Mouse (Mus musculus): Measurements from ENCODE around the gene Cst9. TPM values are rescaled to one million over a fixed set of nuclear protein-coding genes. Genes with fewer than 3 reads are reported as not detected.

Gene Cst9
- polyA plus RNA-seq, 1 experiment from 2014 or later, result 1.1 TPM

DNA sequence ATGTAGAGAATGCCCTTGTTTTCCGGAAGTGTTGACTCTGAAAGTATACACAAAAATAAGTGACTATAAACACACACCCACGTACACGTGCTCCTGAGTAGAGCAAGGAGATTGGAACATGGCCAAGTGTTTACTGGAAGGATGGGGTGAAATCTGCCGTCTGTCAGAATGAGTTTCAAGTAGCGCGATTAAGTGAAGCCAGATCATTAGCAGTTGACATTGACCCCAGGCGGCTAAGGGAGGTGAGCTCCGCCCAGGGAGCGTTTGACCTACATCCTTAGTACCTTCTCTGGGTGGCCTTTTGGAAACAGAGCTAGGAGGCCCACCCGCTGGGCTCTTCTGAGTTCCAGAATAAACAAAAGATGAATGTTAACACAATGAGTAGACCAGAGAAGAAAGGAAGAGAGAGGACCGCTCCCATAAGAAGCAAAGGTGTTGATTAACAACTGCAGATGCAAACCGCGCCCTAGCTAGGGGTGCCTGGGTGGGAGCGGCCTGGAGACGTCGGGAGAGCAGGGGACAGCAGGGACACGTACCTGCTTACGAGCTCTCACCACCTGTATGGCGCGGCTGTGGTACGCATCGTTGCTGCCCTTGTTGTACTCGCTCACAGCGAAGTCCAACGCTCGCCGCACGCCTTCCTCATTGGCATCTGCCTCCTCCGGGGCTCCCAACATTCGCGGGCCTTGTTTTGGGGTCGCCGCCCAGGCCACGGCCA lies 39.8 kb downstream of the Cst9 start:
- DNase-seq (peak; percentile 24), ATAC-seq (peak; percentile 58)
- Histone ChIP-seq H3K27me3 (ENCODE audit: insufficient read depth, low read length) (no peaks in the 10 kb centered on the region), H3K9me3 (ENCODE audit: low read length) (no peaks in the 10 kb centered on the region), H3K36me3 (replicated peaks; ENCODE audit: insufficient read depth, low read length) (peaks cover 14% of the 10 kb centered on the region), H3K4me1 (ENCODE audit: insufficient read depth) (peaks cover 28% of the 10 kb centered on the region), H3K4me2 (ENCODE audit: low read depth, low read length) (peak overlapping the region; percentile 82), H3K4me3 (ENCODE audit: low read depth, low read length) (peak overlapping the region; percentile 87), H3K27ac (ENCODE audit: low read depth) (peak overlapping the region; percentile 91), H3K9ac (replicated peaks) (peak overlapping the region; percentile 80)
- TF ChIP-seq EP300 (IDR thresholded peaks at IDR 0.05; ENCODE audit: low read depth), result no peak
- no peak for TF ChIP-seq CTCF (IDR thresholded peaks at IDR 0.05; ENCODE audit: low read depth)
- WGBS (ENCODE audit: insufficient replicate concordance), result 0% methylated on average over 34 of the region's 34 CpGs

DNA sequence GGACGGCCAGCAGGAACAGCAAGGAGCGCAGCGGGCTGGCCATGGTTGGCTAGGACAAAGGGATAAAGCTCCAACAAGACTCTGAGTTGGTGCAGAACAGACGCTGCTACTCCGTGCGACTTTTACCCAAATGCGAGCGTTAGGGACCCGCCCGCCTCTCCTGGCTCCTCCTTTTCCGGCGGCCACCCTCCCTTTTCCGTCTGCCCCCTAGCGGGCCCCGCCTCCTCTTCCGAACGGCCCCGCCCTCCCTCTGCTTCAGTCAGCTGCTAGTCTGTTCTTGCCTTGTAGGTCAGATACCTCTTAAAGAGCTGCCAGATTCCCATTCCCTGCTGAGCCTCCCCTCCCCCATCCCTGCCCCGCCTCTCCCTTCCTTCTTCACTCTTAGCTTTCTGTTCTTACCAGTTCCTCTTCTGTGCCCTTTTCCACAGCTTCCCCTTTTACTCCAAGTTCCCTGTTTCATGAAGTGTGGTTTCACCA lies 40.4 kb downstream of the Cst9 start, which contains the start of gene Cst3:
Gene Cst3 (minus strand): TSS at position 358 of the 477 bp plus-strand sequence.
- no peaks in the 10 kb centered on the region for H3K27me3 ChIP-seq (ENCODE audit: insufficient read depth, low read length)
- H3K9me3 ChIP-seq (ENCODE audit: low read length), result no peaks in the 10 kb centered on the region
- H3K4me1 ChIP-seq (ENCODE audit: insufficient read depth), result peaks cover 28% of the 10 kb centered on the region
- peak; percentile 91 for ATAC-seq
- H3K36me3 ChIP-seq (replicated peaks; ENCODE audit: insufficient read depth, low read length), result peaks cover 14% of the 10 kb centered on the region
- peak within 1 kb of the TSS; percentile 91 for H3K27ac ChIP-seq (ENCODE audit: low read depth)
- peak within 1 kb of the TSS; percentile 80 for H3K9ac ChIP-seq (replicated peaks)
- peak within 1 kb of the TSS; percentile 87 for H3K4me3 ChIP-seq (ENCODE audit: low read depth, low read length)
- peak within 1 kb of the TSS; percentile 82 for H3K4me2 ChIP-seq (ENCODE audit: low read depth, low read length)
- 0% methylated on average over 18 of the region's 19 CpGs for WGBS (ENCODE audit: insufficient replicate concordance)
- DNase-seq, result peak; percentile 93
- TF ChIP-seq EP300 (IDR thresholded peaks at IDR 0.05; ENCODE audit: low read depth) (no peak), CTCF (IDR thresholded peaks at IDR 0.05; ENCODE audit: low read depth) (peak; percentile 54)

DNA sequence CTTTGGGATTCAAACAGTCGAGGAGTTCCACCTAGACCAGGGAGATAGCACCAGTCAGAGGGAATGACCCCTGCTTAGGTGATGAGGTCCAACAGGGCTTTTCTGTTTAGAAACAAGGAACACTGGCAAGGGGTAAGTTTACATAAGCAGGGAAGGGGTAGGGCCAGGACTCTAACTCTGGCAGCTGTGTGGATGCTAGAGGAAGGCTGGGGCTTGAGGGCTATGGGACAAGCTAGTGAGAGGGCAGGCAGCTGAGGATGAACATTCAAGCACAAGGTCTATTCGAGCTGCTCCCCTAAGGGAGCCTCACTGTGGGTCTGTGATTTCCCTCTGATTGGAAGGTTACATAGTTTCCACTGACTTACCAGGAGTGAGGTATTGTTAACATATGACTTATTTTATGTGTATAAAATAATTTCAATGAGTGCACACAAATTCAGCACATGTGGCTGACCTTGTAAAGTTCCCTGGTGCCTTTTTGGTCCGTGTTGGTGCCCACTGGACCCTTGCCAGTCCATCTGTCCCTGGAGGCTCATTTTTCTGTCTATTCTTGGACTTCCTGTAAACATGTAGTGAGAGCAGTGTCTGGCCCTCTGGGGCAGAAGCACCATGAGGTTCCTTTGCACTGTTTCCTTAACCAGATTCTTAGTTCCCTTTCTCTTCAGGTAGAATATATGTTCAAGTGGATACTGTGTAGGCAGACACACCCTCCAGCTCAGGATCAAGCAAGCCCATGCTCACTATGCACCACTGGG lies 42.2 kb downstream of the Cst9 start:
- 18% methylated on average over 3 of the region's 3 CpGs for WGBS (ENCODE audit: insufficient replicate concordance)
- Histone ChIP-seq H3K9me3 (ENCODE audit: low read length) (no peaks in the 10 kb centered on the region), H3K27me3 (ENCODE audit: insufficient read depth, low read length) (no peaks in the 10 kb centered on the region), H3K36me3 (replicated peaks; ENCODE audit: insufficient read depth, low read length) (peaks cover 9% of the 10 kb centered on the region), H3K4me3 (ENCODE audit: low read depth, low read length) (no peak overlapping the region), H3K9ac (replicated peaks) (no peak overlapping the region), H3K4me1 (ENCODE audit: insufficient read depth) (peaks cover 28% of the 10 kb centered on the region), H3K4me2 (ENCODE audit: low read depth, low read length) (no peak overlapping the region), H3K27ac (ENCODE audit: low read depth) (peak overlapping the region; percentile 37)
- ATAC-seq (no peak), DNase-seq (no peak)
- TF ChIP-seq EP300 (IDR thresholded peaks at IDR 0.05; ENCODE audit: low read depth), result no peak
- TF ChIP-seq CTCF (IDR thresholded peaks at IDR 0.05; ENCODE audit: low read depth), result no peak

GRCm38 (mm10) chr2:148878641-148879130 lies 43.7 kb downstream of the Cst9 start:
- H3K27ac ChIP-seq (ENCODE audit: low read depth), result no peak overlapping the region
- DNase-seq (no peak), ATAC-seq (no peak)
- H3K4me3 ChIP-seq (ENCODE audit: low read depth, low read length), result no peak overlapping the region
- no peaks in the 10 kb centered on the region for H3K36me3 ChIP-seq (replicated peaks; ENCODE audit: insufficient read depth, low read length)
- 14% methylated on average over 2 of the region's 2 CpGs for WGBS (ENCODE audit: insufficient replicate concordance)
- H3K4me2 ChIP-seq (ENCODE audit: low read depth, low read length), result no peak overlapping the region
- no peaks in the 10 kb centered on the region for H3K9me3 ChIP-seq (ENCODE audit: low read length)
- H3K9ac ChIP-seq (replicated peaks), result no peak overlapping the region
- H3K27me3 ChIP-seq (ENCODE audit: insufficient read depth, low read length), result no peaks in the 10 kb centered on the region
- TF ChIP-seq EP300 (IDR thresholded peaks at IDR 0.05; ENCODE audit: low read depth), result no peak
- no peak for TF ChIP-seq CTCF (IDR thresholded peaks at IDR 0.05; ENCODE audit: low read depth)
- H3K4me1 ChIP-seq (ENCODE audit: insufficient read depth), result peaks cover 18% of the 10 kb centered on the region

DNA sequence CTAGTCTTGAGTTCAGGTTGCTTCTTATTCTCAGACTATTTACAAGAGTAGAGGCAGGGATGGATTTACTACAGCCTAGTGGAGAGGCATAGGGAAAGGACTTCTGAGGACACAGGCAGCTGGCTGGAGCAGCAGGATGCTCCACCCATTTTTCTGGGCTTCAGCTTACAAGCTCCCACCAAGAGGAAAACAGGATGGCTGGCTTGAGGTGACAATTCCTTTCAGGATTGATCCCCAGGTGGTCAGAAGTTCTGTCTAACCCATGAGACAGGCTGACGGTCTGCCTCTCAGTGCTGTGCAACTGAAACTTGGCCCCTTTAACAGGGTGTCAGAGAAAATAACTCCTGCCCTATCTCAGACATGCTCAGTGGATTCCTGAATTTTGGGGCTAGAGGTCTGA lies 44.3 kb downstream of the Cst9 start:
- peaks cover 13% of the 10 kb centered on the region for H3K4me1 ChIP-seq (ENCODE audit: insufficient read depth)
- H3K27me3 ChIP-seq (ENCODE audit: insufficient read depth, low read length), result no peaks in the 10 kb centered on the region
- no peak for TF ChIP-seq CTCF (IDR thresholded peaks at IDR 0.05; ENCODE audit: low read depth)
- TF ChIP-seq EP300 (IDR thresholded peaks at IDR 0.05; ENCODE audit: low read depth), result no peak
- WGBS (ENCODE audit: insufficient replicate concordance), result 78% methylated on average over 1 of the region's 1 CpGs
- H3K27ac ChIP-seq (ENCODE audit: low read depth), result no peak overlapping the region
- no peaks in the 10 kb centered on the region for H3K9me3 ChIP-seq (ENCODE audit: low read length)
- DNase-seq (no peak), ATAC-seq (no peak)
- H3K36me3 ChIP-seq (replicated peaks; ENCODE audit: insufficient read depth, low read length), result no peaks in the 10 kb centered on the region
- H3K4me3 ChIP-seq (ENCODE audit: low read depth, low read length), result no peak overlapping the region
- no peak overlapping the region for H3K4me2 ChIP-seq (ENCODE audit: low read depth, low read length)
- no peak overlapping the region for H3K9ac ChIP-seq (replicated peaks)

- H3K4me1 ChIP-seq (ENCODE audit: insufficient read depth), result no peaks in the 10 kb centered on the region
- 0 out of 2 replicates have a peak, but pooled peaks cover 6% of the 10 kb centered on the region for H3K27me3 ChIP-seq (ENCODE audit: insufficient read depth, low read length)
- TF ChIP-seq EP300 (IDR thresholded peaks at IDR 0.05; ENCODE audit: low read depth) (no peak), CTCF (IDR thresholded peaks at IDR 0.05; ENCODE audit: low read depth) (no peak)
- H3K9ac ChIP-seq (replicated peaks), result no peak overlapping the region
- H3K4me3 ChIP-seq (ENCODE audit: low read depth, low read length), result no peak overlapping the region
- no peaks in the 10 kb centered on the region for H3K36me3 ChIP-seq (replicated peaks; ENCODE audit: insufficient read depth, low read length)
- H3K4me2 ChIP-seq (ENCODE audit: low read depth, low read length), result no peak overlapping the region
- DNase-seq, result no peak
- no peak overlapping the region for H3K27ac ChIP-seq (ENCODE audit: low read depth)
- ATAC-seq, result no peak
- no peaks in the 10 kb centered on the region for H3K9me3 ChIP-seq (ENCODE audit: low read length)
These were observed 49.8 kb downstream of the Cst9 start for GRCm38 (mm10) chr2:148884738-148885137.

Other genes starting within 250 kb of the Cst9 start
- gene Nxt1, start 162.5 kb upstream of the Cst9 start, polyA plus RNA-seq (2015; fragmentation: Nextera tagmentation; extraction: Ambion mirVana), result 37.4 and 39.8 TPM in 2 replicates
- gene Gzf1, start 154.1 kb upstream of the Cst9 start, polyA plus RNA-seq (2015; fragmentation: Nextera tagmentation; extraction: Ambion mirVana), result 14.3 and 15.4 TPM in 2 replicates
- gene Napb, start 102.7 kb upstream of the Cst9 start, polyA plus RNA-seq (2015; fragmentation: Nextera tagmentation; extraction: Ambion mirVana), result 0.39 and 0.41 TPM in 2 replicates
- gene Cstl1, start 84.8 kb upstream of the Cst9 start, polyA plus RNA-seq (2015; fragmentation: Nextera tagmentation; extraction: Ambion mirVana), result not detected in 2 replicates
- not detected in 2 replicates for gene Cst11, start 63.6 kb upstream of the Cst9 start, polyA plus RNA-seq (2015; fragmentation: Nextera tagmentation; extraction: Ambion mirVana)
- not detected in 2 replicates for gene 8030411F24Rik, start 53.1 kb upstream of the Cst9 start, polyA plus RNA-seq (2015; fragmentation: Nextera tagmentation; extraction: Ambion mirVana)
- not detected in 2 replicates for gene Cst12, start 45.8 kb upstream of the Cst9 start, polyA plus RNA-seq (2015; fragmentation: Nextera tagmentation; extraction: Ambion mirVana)
- gene Cst8, start 36.4 kb upstream of the Cst9 start, polyA plus RNA-seq (2015; fragmentation: Nextera tagmentation; extraction: Ambion mirVana), result 1.0 and 1.2 TPM in 2 replicates
- not detected in 2 replicates for gene Cst13, start 15.1 kb upstream of the Cst9 start, polyA plus RNA-seq (2015; fragmentation: Nextera tagmentation; extraction: Ambion mirVana)
- gene 9230104L09Rik, start 29.9 kb downstream of the Cst9 start, polyA plus RNA-seq (2015; fragmentation: Nextera tagmentation; extraction: Ambion mirVana), result not detected in 2 replicates
- 296 and 313 TPM in 2 replicates for gene Cst3, start 40.5 kb downstream of the Cst9 start, polyA plus RNA-seq (2015; fragmentation: Nextera tagmentation; extraction: Ambion mirVana)
- not detected in 2 replicates for gene Gm1330, start 168.1 kb downstream of the Cst9 start, polyA plus RNA-seq (2015; fragmentation: Nextera tagmentation; extraction: Ambion mirVana)
- gene Gm10750, start 182.1 kb downstream of the Cst9 start, polyA plus RNA-seq (2015; fragmentation: Nextera tagmentation; extraction: Ambion mirVana), result not detected in 2 replicates

Data from liver, postnatal 0 days (tissue).